Mouse (Mus musculus): ENCODE results near the gene Popdc2.

- no peak for TF ChIP-seq CTCF (IDR thresholded peaks at IDR 0.05; ENCODE audit: extremely low read depth, insufficient read depth, low read length)
- no peak for TF ChIP-seq POLR2A (IDR thresholded peaks at IDR 0.05; ENCODE audit: extremely low read depth, insufficient read depth, low read length)
Observed at GRCm38 (mm10) chr16:38354185-38354913, 7.7 kb upstream of the Popdc2 start.
